Mouse (Mus musculus) lung, embryonic 14.5 days (tissue): ENCODE measurements at regions not wholly inside any gene's neighbourhood (a gene's known extent, or its start where the extent isn't known, plus 50 kb on each side); places are given as distances from the start of the nearest gene placed in this dataset.
"Not testable (repeated sequence)": the region's sequence is repeated elsewhere in the genome, so short reads cannot be mapped to it uniquely, and the experiment has no call there.

Experiments
- ATAC-seq: fragments of 200-750 bp; cut with Nextera tagmentation; 2 replicates; pipeline ENCODE4 v1.8.0; 2017; ENCODE audit warnings: mild to moderate bottlenecking, moderate TSS enrichment, moderate library complexity; ENCODE audit not compliant: insufficient read depth
- DNase-seq: peaks from one replicate; pipeline ENCODE4 v3.0.0-alpha.2; 2015
- H3K27ac ChIP-seq: fragments of 300-500 bp; sonication (generic); 2 replicates; pipeline ENCODE4 v1.5.1; 2014; ENCODE audit warnings: low read depth, mild to moderate bottlenecking, moderate library complexity
- H3K27me3 ChIP-seq: fragments of 300-500 bp; sonication (generic); 2 replicates; pipeline ENCODE4 v1.6.1; 2014; ENCODE audit warnings: low read length, control low read depth; ENCODE audit not compliant: insufficient read depth
- H3K36me3 ChIP-seq: fragments of 300-500 bp; sonication (generic); 2 replicates; pipeline ENCODE4 v1.6.1; 2014; ENCODE audit warnings: control low read depth; ENCODE audit not compliant: insufficient read depth
- H3K4me1 ChIP-seq: fragments of 300-500 bp; sonication (generic); 2 replicates; pipeline ENCODE4 v1.6.1; 2014; ENCODE audit warnings: antibody characterized with exemption, control low read depth; ENCODE audit not compliant: insufficient read depth
- H3K4me2 ChIP-seq: fragments of 300-500 bp; sonication (generic); 2 replicates; pipeline ENCODE4 v1.6.1; 2014; ENCODE audit warnings: mild to moderate bottlenecking
- H3K4me3 ChIP-seq: fragments of 300-500 bp; sonication (generic); 2 replicates; pipeline ENCODE4 v1.5.1; 2014; ENCODE audit warnings: low read depth, low read length
- H3K9ac ChIP-seq: fragments of 300-500 bp; sonication (generic); 2 replicates; pipeline ENCODE4 v1.6.1; 2014
- H3K9me3 ChIP-seq: fragments of 300-500 bp; sonication (generic); 2 replicates; pipeline ENCODE4 v1.6.1; 2016; ENCODE audit warnings: low read depth, low read length, control low read depth
- CTCF ChIP-seq: IDR thresholded peaks from 2 replicates; pipeline ENCODE4 v1.5.1; 2016; ENCODE audit warnings: antibody characterized with exemption, low read depth
- WGBS: fragments of 180-500 bp; shearing (Covaris S2); extraction: QIAGEN DNeasy Blood & Tissue Kit; methylation state at CpG from one replicate; pipeline ENCODE4 v1.1.7; 2014; 5-methylcytosine and 5-hydroxymethylcytosine counted together

DNA sequence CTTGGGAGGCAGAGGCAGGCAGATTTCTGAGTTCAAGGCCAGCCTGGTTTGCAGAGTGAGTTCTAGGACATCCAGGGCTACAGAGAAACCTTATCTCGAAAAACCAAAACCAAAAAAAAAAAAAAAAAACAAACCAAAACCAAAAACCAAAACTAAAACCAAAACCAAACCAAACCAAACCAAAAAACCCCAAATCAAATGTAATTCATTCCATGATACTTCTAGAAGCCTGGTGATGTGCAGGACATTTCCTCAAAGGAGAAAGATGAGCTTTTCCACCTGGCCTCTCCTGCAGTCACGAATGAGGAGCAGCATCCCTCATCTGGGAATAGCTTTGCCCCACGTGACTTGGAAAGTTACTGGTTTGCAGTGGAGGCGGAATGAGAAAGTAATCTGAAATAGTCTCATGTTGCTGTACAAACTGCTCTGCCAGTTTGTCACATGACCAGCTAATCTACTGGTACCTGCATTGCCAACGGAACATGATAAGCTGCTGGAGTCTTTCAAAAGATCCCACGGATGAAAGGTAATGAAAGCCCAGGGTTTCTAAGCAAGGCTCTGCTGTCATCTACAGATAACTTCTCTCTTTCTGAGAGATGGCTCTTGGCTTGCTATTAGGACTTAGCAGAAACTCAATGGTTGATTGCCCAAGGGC lies 127.8 kb upstream of the Max start:
- ATAC-seq (no peak), DNase-seq (no peak)
- Histone ChIP-seq H3K9me3 (no peaks in the 10 kb centered on the region), H3K4me1 (peaks cover 6% of the 10 kb centered on the region; the same call in 1 of the 2 replicates), H3K27ac (no peak overlapping the region), H3K36me3 (no peaks in the 10 kb centered on the region), H3K4me3 (no peak overlapping the region), H3K4me2 (no peak overlapping the region), H3K27me3 (no peaks in the 10 kb centered on the region), H3K9ac (no peak overlapping the region)
- no peak for TF ChIP-seq CTCF
- WGBS: 74% methylated on average over 6 of the region's 6 CpGs

DNA sequence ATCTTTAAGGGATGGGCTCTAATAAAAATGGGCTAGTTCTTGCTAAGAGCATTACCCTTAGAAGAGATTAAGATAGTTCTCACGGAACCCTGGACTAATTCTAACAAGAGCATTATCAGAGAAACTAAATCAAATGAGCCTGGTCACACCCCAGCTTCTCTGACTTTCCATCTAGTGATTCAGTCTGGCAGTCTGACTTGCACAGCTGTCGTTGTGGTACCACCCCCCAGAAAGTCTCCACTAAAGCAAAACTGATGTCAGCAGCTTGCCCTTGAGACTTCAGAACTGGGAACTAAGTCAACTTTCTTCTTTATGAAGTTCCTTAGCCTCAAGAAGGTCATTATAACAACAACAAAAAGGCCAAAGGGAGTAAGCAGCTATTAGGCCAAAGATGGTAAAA lies 126.5 kb upstream of the Max start:
- ATAC-seq (no peak), DNase-seq (no peak)
- Histone ChIP-seq H3K36me3 (no peaks in the 10 kb centered on the region), H3K9ac (no peak overlapping the region), H3K4me2 (no peak overlapping the region), H3K9me3 (no peaks in the 10 kb centered on the region), H3K27ac (no peak overlapping the region), H3K4me1 (peaks cover 6% of the 10 kb centered on the region; the same call in 1 of the 2 replicates), H3K4me3 (no peak overlapping the region), H3K27me3 (no peaks in the 10 kb centered on the region)
- WGBS: 66% methylated on average over 2 of the region's 2 CpGs
- no peak for TF ChIP-seq CTCF

DNA sequence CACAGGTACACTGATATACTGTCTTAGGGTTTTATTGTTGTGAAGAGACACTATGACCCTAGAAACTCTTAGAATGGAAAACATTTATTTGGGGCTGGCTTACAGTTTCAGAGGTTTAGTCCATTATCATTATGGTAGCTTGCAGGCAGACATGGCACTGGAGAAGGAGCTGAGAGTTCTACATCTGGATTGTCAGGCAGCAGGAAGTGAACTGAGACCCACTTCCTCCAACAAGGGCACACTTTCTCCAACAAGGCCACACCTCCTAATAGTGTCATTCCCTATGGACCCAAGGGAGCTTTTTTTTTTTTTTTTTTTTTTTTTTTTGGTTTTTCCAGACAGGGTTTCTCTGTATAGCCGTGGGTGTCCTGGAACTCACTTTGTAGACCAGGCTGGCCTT lies 124.9 kb upstream of the Max start:
- 79% methylated on average over 1 of the region's 1 CpGs for WGBS
- ATAC-seq: not testable (repeated sequence)

DNA sequence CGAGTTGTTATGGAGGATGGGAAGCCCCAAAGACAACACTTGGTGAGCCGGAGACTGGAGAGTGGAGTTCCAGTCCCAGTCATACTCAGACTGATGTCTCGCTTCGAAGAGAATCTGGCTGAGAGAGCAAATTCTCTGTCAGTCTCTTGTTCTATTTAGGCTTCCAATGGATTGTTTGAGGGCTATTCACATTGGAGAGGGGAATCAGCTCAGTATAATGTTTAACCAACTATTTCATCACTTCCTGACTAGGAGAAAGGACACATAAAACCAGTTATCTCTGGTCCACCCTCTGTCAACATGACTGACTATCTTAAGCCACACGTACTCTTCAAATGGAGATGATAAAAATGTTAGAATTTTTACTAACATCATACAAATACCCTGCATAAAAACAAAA lies 123.9 kb upstream of the Max start:
- WGBS: 63% methylated on average over 5 of the region's 5 CpGs
- H3K27ac ChIP-seq: no peak overlapping the region
- no peak overlapping the region for H3K9ac ChIP-seq
- no peak overlapping the region for H3K4me2 ChIP-seq
- no peaks in the 10 kb centered on the region for H3K27me3 ChIP-seq
- TF ChIP-seq CTCF: no peak
- H3K36me3 ChIP-seq: no peaks in the 10 kb centered on the region
- no peak overlapping the region for H3K4me3 ChIP-seq
- no peaks in the 10 kb centered on the region for H3K4me1 ChIP-seq
- ATAC-seq (no peak), DNase-seq (no peak)
- no peaks in the 10 kb centered on the region for H3K9me3 ChIP-seq

More for the DNA sequence above, 124.9 kb upstream of the Max start:
- H3K9me3 ChIP-seq, H3K9ac ChIP-seq, H3K4me3 ChIP-seq, H3K4me2 ChIP-seq, H3K4me1 ChIP-seq, DNase-seq, H3K27ac ChIP-seq, H3K27me3 ChIP-seq, H3K36me3 ChIP-seq: not testable (repeated sequence)

DNA sequence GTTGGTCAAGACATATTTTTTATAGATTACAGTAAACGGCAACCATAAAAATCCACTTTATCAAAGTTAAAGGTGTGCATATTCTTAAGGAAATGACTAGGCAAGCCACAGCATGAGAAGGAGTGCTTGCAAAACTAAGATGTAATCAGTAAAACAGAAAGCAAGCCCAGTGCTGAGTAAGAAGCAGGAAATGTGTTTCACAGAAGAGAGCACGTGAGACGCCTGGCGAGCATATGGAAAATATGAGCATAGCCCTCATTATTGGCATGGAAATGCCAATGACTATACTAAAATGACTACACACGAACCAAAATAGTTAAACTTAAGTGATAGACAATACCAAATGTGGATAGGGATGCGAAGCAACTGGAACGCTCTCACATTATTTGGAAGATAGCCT lies 123.2 kb upstream of the Max start:
- Histone ChIP-seq H3K4me3 (no peak overlapping the region), H3K9me3 (no peaks in the 10 kb centered on the region), H3K27me3 (no peaks in the 10 kb centered on the region), H3K36me3 (no peaks in the 10 kb centered on the region), H3K4me2 (no peak overlapping the region), H3K27ac (no peak overlapping the region), H3K9ac (no peak overlapping the region), H3K4me1 (no peaks in the 10 kb centered on the region)
- no peak for TF ChIP-seq CTCF
- WGBS: 84% methylated on average over 7 of the region's 7 CpGs
- no peak for ATAC-seq
- no peak for DNase-seq

DNA sequence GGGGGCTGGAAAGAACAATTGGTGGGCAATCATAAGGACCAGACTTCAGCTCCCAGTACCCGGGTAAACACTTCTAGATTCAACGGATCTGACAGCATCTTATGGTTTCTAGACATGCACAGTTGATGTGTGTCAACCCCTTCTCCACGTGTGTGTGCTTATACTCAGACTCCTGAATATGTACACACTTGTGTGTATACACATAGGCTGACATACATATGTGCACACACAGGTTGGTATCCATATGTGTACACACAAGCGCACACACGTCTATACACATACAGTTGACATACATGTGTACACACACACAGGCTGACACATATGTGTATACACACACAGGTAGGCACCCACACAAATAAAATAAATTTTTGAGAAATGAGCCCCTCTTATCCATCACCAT lies 122.7 kb upstream of the Max start:
- ATAC-seq: no peak
- 81% methylated on average over 5 of the region's 5 CpGs for WGBS

DNA sequence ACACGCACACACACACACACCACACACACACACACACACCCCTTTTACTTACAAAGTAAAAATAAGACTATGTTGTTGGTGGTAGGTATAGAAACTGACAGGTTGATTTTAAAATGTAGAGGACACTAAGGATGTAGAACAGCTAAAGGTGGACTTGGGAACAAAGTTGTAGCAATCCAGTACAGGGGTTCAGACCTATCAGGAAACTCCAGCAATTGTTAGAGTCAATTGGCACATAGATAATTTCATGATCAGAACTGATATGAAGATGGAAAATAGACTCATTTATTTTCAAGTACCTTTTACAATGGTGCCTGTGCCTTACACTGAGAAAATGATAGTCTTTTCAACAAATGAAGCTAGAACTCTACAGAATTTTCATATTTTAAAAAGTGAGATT lies 122.3 kb upstream of the Max start:
- no peak overlapping the region for H3K9ac ChIP-seq
- WGBS: 78% methylated on average over 1 of the region's 1 CpGs
- H3K27me3 ChIP-seq: no peaks in the 10 kb centered on the region
- no peak overlapping the region for H3K4me2 ChIP-seq
- H3K4me3 ChIP-seq: no peak overlapping the region
- no peak overlapping the region for H3K27ac ChIP-seq
- no peak for TF ChIP-seq CTCF
- DNase-seq (no peak), ATAC-seq (no peak)
- no peaks in the 10 kb centered on the region for H3K9me3 ChIP-seq
- no peaks in the 10 kb centered on the region for H3K36me3 ChIP-seq
- H3K4me1 ChIP-seq: no peaks in the 10 kb centered on the region

More for the DNA sequence above, 122.7 kb upstream of the Max start:
- Histone ChIP-seq H3K27me3 (no peaks in the 10 kb centered on the region), H3K4me1 (no peaks in the 10 kb centered on the region), H3K4me3 (no peak overlapping the region), H3K36me3 (no peaks in the 10 kb centered on the region), H3K4me2 (no peak overlapping the region), H3K9me3 (no peaks in the 10 kb centered on the region), H3K27ac (no peak overlapping the region), H3K9ac (no peak overlapping the region)
- no peak for TF ChIP-seq CTCF
- DNase-seq: no peak

DNA sequence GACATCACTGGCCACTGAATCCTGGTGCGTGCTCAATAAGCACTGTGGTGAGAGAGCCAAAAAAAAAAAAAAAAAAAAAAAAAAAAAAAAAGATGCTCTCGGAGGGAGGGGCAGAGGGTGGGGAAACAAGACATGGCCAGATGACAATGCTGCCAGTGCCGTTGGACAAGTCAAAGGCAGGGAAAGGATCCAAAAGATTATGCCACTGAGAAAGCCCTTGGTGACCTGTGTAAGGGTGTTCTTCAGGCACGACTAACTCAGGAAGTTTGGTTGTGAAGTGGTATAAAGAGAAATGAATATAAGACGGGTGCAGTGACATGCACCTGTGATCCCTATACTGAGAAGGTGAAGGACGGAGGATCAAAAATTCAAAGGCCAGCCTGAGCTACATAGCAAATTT lies 121.8 kb upstream of the Max start:
- TF ChIP-seq CTCF: no peak
- DNase-seq: no peak
- no peak overlapping the region for H3K4me2 ChIP-seq
- WGBS: 80% methylated on average over 6 of the region's 6 CpGs
- H3K4me3 ChIP-seq: no peak overlapping the region
- no peak overlapping the region for H3K27ac ChIP-seq
- H3K9ac ChIP-seq: no peak overlapping the region
- no peaks in the 10 kb centered on the region for H3K9me3 ChIP-seq
- ATAC-seq: no peak
- no peaks in the 10 kb centered on the region for H3K27me3 ChIP-seq
- H3K36me3 ChIP-seq: no peaks in the 10 kb centered on the region
- no peaks in the 10 kb centered on the region for H3K4me1 ChIP-seq
